Mouse (Mus musculus): Measurements from ENCODE around the gene Gnaq. TPM values are rescaled to one million over a fixed set of nuclear protein-coding genes. Genes with fewer than 3 reads are reported as not detected.

The Gnaq gene
- polyA plus RNA-seq, 1 experiment from 2014 or later = 4.6 TPM

DNA sequence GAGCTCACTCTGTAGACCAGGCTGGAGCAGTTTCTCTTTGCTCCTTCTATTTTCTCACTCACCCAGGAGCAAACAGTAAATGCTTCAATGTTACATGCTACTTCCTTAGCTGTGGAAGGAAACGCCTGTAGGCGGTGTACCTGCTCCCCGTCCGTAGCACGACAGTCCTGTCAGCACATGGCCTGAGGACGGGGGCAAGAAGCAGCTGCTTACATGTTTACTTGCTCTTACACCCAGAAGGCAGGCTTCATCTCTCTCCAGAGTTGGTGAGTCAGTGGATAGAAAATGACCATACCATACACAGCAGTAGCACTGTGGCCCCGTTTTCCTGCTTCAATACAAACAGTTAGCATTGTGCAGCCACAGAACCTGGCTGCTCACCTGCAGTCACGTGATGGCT, 247.1 kb downstream of the Gnaq start:
- no peak overlapping the region for H3K4me2 ChIP-seq (ENCODE audit: low read depth, low read length)
- ATAC-seq (ENCODE audit: low read depth) = no peak
- H3K36me3 ChIP-seq (ENCODE audit: control insufficient read depth, insufficient read depth) = no peaks in the 10 kb centered on the region
- no peaks in the 10 kb centered on the region for H3K4me1 ChIP-seq (ENCODE audit: control insufficient read depth, low read depth, low read length)
- no peaks in the 10 kb centered on the region for H3K27me3 ChIP-seq (ENCODE audit: control insufficient read depth, insufficient read depth, low read depth, low read length)
- no peak overlapping the region for H3K4me3 ChIP-seq (ENCODE audit: low read depth, low read length)
- no peak overlapping the region for H3K27ac ChIP-seq (ENCODE audit: low read length)
- H3K9me3 ChIP-seq (replicated peaks; ENCODE audit: control insufficient read depth, low read length) = no peaks in the 10 kb centered on the region
- WGBS (ENCODE audit: insufficient replicate concordance) = 70% methylated on average over 8 of the region's 8 CpGs
- H3K9ac ChIP-seq (ENCODE audit: low read depth, low read length) = no peak overlapping the region

DNA sequence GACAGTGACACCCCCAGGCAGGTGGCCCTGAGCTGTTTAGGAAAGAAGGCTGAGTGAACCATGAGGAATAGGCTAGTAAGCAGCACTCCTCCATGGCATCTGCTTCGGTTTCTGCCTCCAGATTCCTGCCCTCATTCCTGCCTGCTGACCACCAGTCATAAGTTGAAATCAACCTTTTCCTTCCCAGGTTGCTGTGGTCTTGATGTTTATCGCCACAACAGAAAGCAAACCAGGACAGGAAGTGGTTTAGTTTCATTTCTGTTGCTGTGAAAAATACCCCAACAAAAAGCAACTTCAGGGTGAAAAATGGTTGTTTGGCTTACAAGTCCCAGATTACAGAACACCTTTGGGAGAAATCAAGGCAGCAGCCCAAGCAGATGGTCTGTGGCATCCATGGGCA, 249.8 kb downstream of the Gnaq start:
- Histone ChIP-seq H3K4me2 (ENCODE audit: low read depth, low read length) (no peak overlapping the region), H3K27ac (ENCODE audit: low read length) (no peak overlapping the region), H3K4me1 (ENCODE audit: control insufficient read depth, low read depth, low read length) (no peaks in the 10 kb centered on the region), H3K27me3 (ENCODE audit: control insufficient read depth, insufficient read depth, low read depth, low read length) (no peaks in the 10 kb centered on the region), H3K4me3 (ENCODE audit: low read depth, low read length) (no peak overlapping the region), H3K36me3 (ENCODE audit: control insufficient read depth, insufficient read depth) (no peaks in the 10 kb centered on the region), H3K9ac (ENCODE audit: low read depth, low read length) (no peak overlapping the region), H3K9me3 (replicated peaks; ENCODE audit: control insufficient read depth, low read length) (no peaks in the 10 kb centered on the region)
- ATAC-seq (ENCODE audit: low read depth) = no peak
- WGBS (ENCODE audit: insufficient replicate concordance) = 15% methylated on average over 2 of the region's 2 CpGs

DNA sequence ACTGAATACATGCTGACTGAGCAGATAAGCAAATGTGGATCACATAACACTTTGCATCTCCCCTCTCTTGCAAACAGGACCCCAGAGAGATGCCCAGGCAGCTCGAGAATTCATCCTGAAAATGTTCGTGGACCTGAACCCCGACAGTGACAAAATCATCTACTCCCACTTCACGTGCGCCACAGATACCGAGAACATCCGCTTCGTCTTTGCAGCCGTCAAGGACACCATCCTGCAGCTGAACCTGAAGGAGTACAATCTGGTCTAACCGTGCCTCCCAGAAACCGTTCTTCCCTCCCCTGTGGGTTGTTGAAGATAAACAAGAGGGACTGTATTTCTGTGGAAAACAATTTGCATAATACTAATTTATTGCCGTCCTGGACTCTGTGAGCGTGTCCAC, 250.5 kb downstream of the Gnaq start:
- H3K4me2 ChIP-seq (ENCODE audit: low read depth, low read length) = no peak overlapping the region
- no peak for ATAC-seq (ENCODE audit: low read depth)
- 56% methylated on average over 13 of the region's 13 CpGs for WGBS (ENCODE audit: insufficient replicate concordance)
- H3K27me3 ChIP-seq (ENCODE audit: control insufficient read depth, insufficient read depth, low read depth, low read length) = no peaks in the 10 kb centered on the region
- H3K4me3 ChIP-seq (ENCODE audit: low read depth, low read length) = no peak overlapping the region
- no peak overlapping the region for H3K9ac ChIP-seq (ENCODE audit: low read depth, low read length)
- no peaks in the 10 kb centered on the region for H3K36me3 ChIP-seq (ENCODE audit: control insufficient read depth, insufficient read depth)
- H3K4me1 ChIP-seq (ENCODE audit: control insufficient read depth, low read depth, low read length) = no peaks in the 10 kb centered on the region
- no peak overlapping the region for H3K27ac ChIP-seq (ENCODE audit: low read length)
- H3K9me3 ChIP-seq (replicated peaks; ENCODE audit: control insufficient read depth, low read length) = no peaks in the 10 kb centered on the region

DNA sequence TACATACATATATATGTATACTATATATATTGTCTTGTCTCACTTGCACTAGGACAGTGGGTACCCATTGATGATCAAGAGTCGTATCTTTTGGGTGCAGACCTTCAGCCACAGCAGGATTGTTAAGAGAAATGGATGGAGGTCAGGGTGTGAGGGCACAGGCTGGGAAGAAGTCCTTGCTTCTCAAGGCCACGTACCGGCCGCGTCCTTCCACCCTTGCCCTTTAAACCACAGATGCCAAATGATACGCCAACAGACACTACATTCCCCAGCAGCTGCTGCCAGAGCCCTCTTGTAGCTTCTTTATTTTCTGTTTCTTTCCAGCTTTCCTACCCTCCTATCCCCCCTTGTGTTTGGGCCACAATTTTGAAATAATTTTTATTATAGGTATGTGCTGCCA, 251.5 kb downstream of the Gnaq start:
- Histone ChIP-seq H3K4me2 (ENCODE audit: low read depth, low read length) (no peak overlapping the region), H3K36me3 (ENCODE audit: control insufficient read depth, insufficient read depth) (no peaks in the 10 kb centered on the region), H3K27me3 (ENCODE audit: control insufficient read depth, insufficient read depth, low read depth, low read length) (no peaks in the 10 kb centered on the region), H3K4me3 (ENCODE audit: low read depth, low read length) (no peak overlapping the region), H3K9ac (ENCODE audit: low read depth, low read length) (no peak overlapping the region), H3K4me1 (ENCODE audit: control insufficient read depth, low read depth, low read length) (no peaks in the 10 kb centered on the region), H3K27ac (ENCODE audit: low read length) (no peak overlapping the region), H3K9me3 (replicated peaks; ENCODE audit: control insufficient read depth, low read length) (no peaks in the 10 kb centered on the region)
- 79% methylated on average over 6 of the region's 6 CpGs for WGBS (ENCODE audit: insufficient replicate concordance)
- no peak for ATAC-seq (ENCODE audit: low read depth)

GRCm38 (mm10) chr19:16384957-16385356, 252.3 kb downstream of the Gnaq start:
- Histone ChIP-seq H3K4me3 (ENCODE audit: low read depth, low read length) (no peak overlapping the region), H3K9me3 (replicated peaks; ENCODE audit: control insufficient read depth, low read length) (no peaks in the 10 kb centered on the region), H3K4me1 (ENCODE audit: control insufficient read depth, low read depth, low read length) (no peaks in the 10 kb centered on the region), H3K27ac (ENCODE audit: low read length) (no peak overlapping the region), H3K27me3 (ENCODE audit: control insufficient read depth, insufficient read depth, low read depth, low read length) (no peaks in the 10 kb centered on the region), H3K36me3 (ENCODE audit: control insufficient read depth, insufficient read depth) (no peaks in the 10 kb centered on the region), H3K4me2 (ENCODE audit: low read depth, low read length) (no peak overlapping the region), H3K9ac (ENCODE audit: low read depth, low read length) (no peak overlapping the region)
- WGBS (ENCODE audit: insufficient replicate concordance) = 80% methylated on average over 11 of the region's 11 CpGs
- ATAC-seq (ENCODE audit: low read depth) = no peak

DNA sequence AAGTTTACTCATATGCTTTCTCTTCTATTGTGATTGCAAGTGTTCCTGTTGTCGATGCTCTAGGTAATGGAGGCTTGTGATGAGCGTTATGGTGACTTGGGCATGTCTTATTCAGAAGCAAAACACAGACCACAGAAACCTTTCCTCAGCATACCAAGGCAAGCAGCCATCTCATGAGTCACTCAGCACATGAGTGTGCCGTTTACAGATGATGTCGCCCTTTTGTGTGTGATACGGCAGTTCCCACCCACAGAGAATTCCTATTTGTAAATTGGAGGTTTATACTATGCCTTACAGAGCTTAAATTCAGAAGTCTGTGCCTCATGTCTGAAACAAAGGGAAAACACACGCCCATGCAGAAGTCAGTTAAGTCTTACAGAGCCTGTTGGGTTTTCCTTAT, 253.9 kb downstream of the Gnaq start:
- H3K9me3 ChIP-seq (replicated peaks; ENCODE audit: control insufficient read depth, low read length) = no peaks in the 10 kb centered on the region
- no peaks in the 10 kb centered on the region for H3K27me3 ChIP-seq (ENCODE audit: control insufficient read depth, insufficient read depth, low read depth, low read length)
- no peaks in the 10 kb centered on the region for H3K36me3 ChIP-seq (ENCODE audit: control insufficient read depth, insufficient read depth)
- no peak overlapping the region for H3K27ac ChIP-seq (ENCODE audit: low read length)
- WGBS (ENCODE audit: insufficient replicate concordance) = 70% methylated on average over 6 of the region's 6 CpGs
- no peak overlapping the region for H3K4me3 ChIP-seq (ENCODE audit: low read depth, low read length)
- no peak overlapping the region for H3K4me2 ChIP-seq (ENCODE audit: low read depth, low read length)
- no peaks in the 10 kb centered on the region for H3K4me1 ChIP-seq (ENCODE audit: control insufficient read depth, low read depth, low read length)
- no peak overlapping the region for H3K9ac ChIP-seq (ENCODE audit: low read depth, low read length)
- ATAC-seq (ENCODE audit: low read depth) = no peak

DNA sequence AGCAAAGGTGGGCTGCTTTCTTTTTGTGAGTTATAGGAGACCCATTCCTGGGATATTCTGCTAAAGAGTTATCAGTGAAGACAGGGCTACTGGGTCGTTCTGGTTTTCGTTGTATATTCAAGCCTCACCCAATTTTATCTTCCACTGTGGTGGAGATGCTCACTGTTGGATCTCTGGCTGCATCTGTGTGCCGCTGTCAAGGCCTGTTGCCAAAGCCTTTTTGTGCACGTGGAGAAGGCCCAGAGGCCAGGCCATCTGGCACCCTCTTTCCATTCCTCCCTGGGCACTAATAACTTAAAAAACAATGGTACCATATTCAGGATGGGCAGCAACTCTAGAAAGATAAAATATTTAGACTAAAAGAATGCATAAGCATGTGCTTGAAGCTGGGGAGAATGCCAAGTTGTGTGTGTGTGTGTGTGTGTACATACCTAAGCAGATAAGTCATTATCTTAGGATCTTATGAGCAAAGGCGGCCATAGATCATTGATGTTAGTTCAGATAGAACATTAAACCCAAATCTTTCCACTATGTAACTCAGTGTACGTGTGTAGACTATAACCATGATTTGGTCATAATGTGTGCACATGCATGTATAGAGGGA, 257.7 kb downstream of the Gnaq start:
- 57% methylated on average over 6 of the region's 6 CpGs for WGBS (ENCODE audit: insufficient replicate concordance)
- Histone ChIP-seq H3K4me1 (ENCODE audit: control insufficient read depth, low read depth, low read length) (no peaks in the 10 kb centered on the region), H3K36me3 (ENCODE audit: control insufficient read depth, insufficient read depth) (no peaks in the 10 kb centered on the region), H3K9ac (ENCODE audit: low read depth, low read length) (no peak overlapping the region), H3K27ac (ENCODE audit: low read length) (no peak overlapping the region), H3K27me3 (ENCODE audit: control insufficient read depth, insufficient read depth, low read depth, low read length) (no peaks in the 10 kb centered on the region), H3K4me3 (ENCODE audit: low read depth, low read length) (no peak overlapping the region), H3K9me3 (replicated peaks; ENCODE audit: control insufficient read depth, low read length) (no peaks in the 10 kb centered on the region), H3K4me2 (ENCODE audit: low read depth, low read length) (no peak overlapping the region)
- no peak for ATAC-seq (ENCODE audit: low read depth)

DNA sequence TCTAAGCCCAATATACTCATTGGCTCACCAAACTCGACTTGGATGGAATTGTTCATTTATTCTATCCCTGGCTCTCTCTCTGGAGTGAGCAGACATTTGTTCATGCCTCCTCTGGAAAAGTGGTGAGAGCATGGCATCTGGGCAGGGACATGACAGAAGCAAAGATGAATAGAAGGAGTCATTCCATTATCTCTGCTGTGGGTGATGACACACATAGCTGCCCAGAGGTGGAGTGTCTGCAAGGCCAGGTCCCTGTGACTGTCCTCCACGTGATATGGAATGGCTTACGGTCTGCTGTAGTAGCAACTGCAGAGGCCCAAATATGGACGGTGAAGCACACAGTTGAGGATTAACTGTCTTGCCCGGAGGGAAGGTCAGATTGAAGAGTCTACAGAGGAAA, 261.8 kb downstream of the Gnaq start:
- 57% methylated on average over 5 of the region's 5 CpGs for WGBS (ENCODE audit: insufficient replicate concordance)
- Histone ChIP-seq H3K27me3 (ENCODE audit: control insufficient read depth, insufficient read depth, low read depth, low read length) (no peaks in the 10 kb centered on the region), H3K4me1 (ENCODE audit: control insufficient read depth, low read depth, low read length) (no peaks in the 10 kb centered on the region), H3K9ac (ENCODE audit: low read depth, low read length) (no peak overlapping the region), H3K4me3 (ENCODE audit: low read depth, low read length) (no peak overlapping the region), H3K9me3 (replicated peaks; ENCODE audit: control insufficient read depth, low read length) (no peaks in the 10 kb centered on the region), H3K36me3 (ENCODE audit: control insufficient read depth, insufficient read depth) (no peaks in the 10 kb centered on the region), H3K4me2 (ENCODE audit: low read depth, low read length) (no peak overlapping the region), H3K27ac (ENCODE audit: low read length) (no peak overlapping the region)
- ATAC-seq (ENCODE audit: low read depth) = no peak

- no peak for ATAC-seq (ENCODE audit: low read depth)
- no peak overlapping the region for H3K4me2 ChIP-seq (ENCODE audit: low read depth, low read length)
- no peaks in the 10 kb centered on the region for H3K36me3 ChIP-seq (ENCODE audit: control insufficient read depth, insufficient read depth)
- H3K4me3 ChIP-seq (ENCODE audit: low read depth, low read length) = no peak overlapping the region
- no peak overlapping the region for H3K27ac ChIP-seq (ENCODE audit: low read length)
- H3K4me1 ChIP-seq (ENCODE audit: control insufficient read depth, low read depth, low read length) = no peaks in the 10 kb centered on the region
- no peaks in the 10 kb centered on the region for H3K27me3 ChIP-seq (ENCODE audit: control insufficient read depth, insufficient read depth, low read depth, low read length)
- no peak overlapping the region for H3K9ac ChIP-seq (ENCODE audit: low read depth, low read length)
- 71% methylated on average over 6 of the region's 6 CpGs for WGBS (ENCODE audit: insufficient replicate concordance)
- H3K9me3 ChIP-seq (replicated peaks; ENCODE audit: control insufficient read depth, low read length) = no peaks in the 10 kb centered on the region
Measured at GRCm38 (mm10) chr19:16403101-16403500, 270.5 kb downstream of the Gnaq start.
